Mouse (Mus musculus) CD4-positive helper T cell, adult 2 months (primary cell): ENCODE results near the gene Il2rb.

Experiments used
- DNase-seq: peaks from one replicate; pipeline ENCODE4 v3.0.0-alpha.2; 2012; ENCODE audit warnings: low read depth, missing footprints, low spot score

Il2rb gene

GRCm38 (mm10) chr15:78520112-78520715 lies 25.1 kb upstream of the Il2rb start:
- no peak for DNase-seq

DNA sequence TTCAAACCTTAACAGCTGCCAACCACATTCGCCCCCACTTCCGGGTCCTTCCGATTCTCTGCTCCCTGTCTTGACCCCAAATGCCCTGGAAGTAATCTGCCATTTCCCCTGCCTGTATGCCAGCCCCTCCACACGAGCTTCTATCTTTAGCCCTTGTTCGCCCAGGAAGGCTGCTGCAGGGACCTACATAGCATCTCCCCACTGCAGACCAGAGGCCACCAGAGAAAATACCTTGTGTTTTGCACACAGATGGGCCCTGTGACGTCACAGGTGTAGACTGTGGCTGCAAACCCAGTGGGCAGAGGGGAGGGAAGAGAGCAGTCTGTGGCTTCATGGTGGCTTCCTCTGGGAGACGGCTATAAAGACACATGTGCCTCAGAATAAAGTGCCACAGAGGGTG lies 23.1 kb upstream of the Il2rb start:
- peak; percentile 59 for DNase-seq

- DNase-seq: peak; percentile 49
Measured at GRCm38 (mm10) chr15:78515759-78516158, 20.7 kb upstream of the Il2rb start.

- peak; percentile 76 for DNase-seq
Measured at GRCm38 (mm10) chr15:78514393-78515146, 19.5 kb upstream of the Il2rb start.

- no peak for DNase-seq
Measured at GRCm38 (mm10) chr15:78513019-78513418, 17.9 kb upstream of the Il2rb start.

- DNase-seq: peak; percentile 40
Measured at GRCm38 (mm10) chr15:78511951-78512350, 16.9 kb upstream of the Il2rb start.

- DNase-seq: peak; percentile 74
Measured at GRCm38 (mm10) chr15:78510736-78511135, 15.7 kb upstream of the Il2rb start.

GRCm38 (mm10) chr15:78510121-78510576 lies 15.1 kb upstream of the Il2rb start:
- peak; percentile 71 for DNase-seq

- no peak for DNase-seq
Measured at GRCm38 (mm10) chr15:78509297-78509899, 14.3 kb upstream of the Il2rb start.

GRCm38 (mm10) chr15:78508443-78508842 lies 13.4 kb upstream of the Il2rb start:
- no peak for DNase-seq

GRCm38 (mm10) chr15:78505541-78505940 lies 10.5 kb upstream of the Il2rb start:
- no peak for DNase-seq

DNA sequence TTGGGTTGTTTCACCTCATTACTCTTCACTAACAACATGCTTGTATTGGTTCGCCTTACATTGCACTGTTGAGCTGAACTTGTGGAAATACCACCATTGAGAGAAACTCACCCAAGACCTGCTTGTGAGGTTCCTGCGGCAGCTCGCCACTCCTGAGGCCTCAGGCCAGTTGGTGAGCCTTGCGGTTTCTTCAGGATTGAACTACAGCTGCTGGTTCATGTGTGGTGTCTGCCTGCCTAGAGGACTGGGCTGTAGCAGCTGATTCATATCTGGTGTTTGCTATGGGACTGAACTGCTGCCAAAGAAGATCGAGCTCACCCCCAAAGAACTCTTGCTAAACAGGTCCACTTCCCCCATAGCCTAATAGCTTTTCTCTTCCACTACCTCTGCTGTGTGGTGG lies 9.7 kb upstream of the Il2rb start:
- DNase-seq: no peak

- no peak for DNase-seq
Measured at GRCm38 (mm10) chr15:78504013-78504412, 8.9 kb upstream of the Il2rb start.

DNA sequence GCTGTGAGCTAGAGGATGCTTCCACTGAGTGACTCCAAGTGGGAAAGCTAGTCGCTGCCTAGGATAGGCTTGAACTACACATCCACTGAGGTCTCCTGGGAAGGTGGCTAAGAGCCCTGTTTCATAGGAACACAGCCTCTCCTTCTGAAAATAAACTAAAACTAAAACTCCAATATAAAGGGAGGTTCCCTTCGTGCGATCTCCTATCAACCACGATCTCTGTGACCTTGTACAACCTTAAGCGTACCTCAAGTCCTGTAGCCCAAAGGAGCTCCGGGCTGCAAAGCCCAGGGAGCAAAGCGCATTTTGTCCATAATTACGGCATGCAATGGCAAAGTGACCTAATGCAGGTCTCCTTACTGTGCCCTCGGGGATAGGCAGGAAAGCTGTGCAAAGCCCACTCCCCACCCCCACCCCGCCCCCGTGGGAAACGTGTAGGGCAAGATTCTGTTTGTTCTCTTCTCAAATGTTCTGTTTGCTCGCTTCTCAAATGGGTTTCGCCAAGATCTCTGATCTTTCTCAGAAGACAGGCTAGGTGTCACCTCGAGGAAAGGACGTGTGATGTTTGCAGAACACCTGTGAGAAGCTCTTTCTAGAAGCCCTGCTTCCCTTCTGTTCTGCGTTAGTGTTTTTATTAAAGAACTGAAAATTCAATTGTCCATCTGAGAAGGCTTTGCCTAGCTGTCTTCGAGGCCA lies 7.5 kb upstream of the Il2rb start:
- DNase-seq: peak; percentile 47

DNA sequence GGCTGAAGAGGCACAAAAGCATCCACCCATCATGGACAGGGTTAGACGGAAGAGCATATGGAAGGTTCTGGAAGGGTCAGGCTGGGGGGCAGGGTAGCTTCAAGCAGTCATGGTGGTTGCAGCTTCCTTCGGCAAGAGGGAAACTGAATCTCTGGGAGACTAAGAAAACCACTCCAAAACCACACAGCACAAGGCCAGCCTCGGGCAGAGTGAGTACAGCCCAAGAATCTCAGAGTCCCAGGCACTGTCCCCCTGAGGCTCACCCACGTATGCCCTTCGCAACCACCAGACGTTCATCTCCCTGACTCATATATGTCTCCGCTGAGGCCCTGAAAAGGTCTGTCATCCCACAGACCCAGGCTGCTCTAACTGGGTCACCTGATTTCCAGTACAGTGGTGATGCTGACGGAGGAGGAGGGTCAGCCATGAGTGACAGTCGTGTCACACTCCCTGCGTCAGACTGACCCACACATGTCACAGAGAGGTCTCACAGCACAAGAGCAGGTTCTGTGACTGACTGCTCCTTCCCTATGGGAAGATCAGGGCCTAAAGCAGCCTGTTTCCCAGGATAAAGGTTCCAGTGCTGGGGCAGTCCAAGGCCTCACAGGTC lies 1.6 kb downstream of the Il2rb start:
- DNase-seq: peak; percentile 88

DNA sequence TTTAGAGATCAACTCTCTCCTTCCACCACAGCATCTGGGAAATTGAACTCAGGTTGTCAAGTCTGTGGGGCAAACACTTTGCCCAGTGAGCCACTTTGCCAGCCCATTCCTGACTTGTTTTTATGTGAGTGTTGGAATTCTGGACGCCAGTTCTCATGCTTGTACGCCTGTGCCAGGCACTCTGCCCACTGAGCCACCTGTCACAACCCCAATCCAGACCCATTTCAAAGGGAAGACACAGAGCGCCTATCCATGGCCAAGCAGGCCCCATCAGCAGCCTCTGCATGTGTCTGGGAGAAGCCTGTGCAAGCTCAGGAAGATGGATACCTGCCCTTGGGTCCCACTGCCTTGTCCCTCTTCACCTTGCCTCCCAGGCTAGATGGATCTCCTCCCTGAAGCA lies 3.8 kb downstream of the Il2rb start:
- DNase-seq: no peak

GRCm38 (mm10) chr15:78489906-78490305 lies 5.2 kb downstream of the Il2rb start:
- no peak for DNase-seq

- DNase-seq: no peak
Measured at GRCm38 (mm10) chr15:78489248-78489647, 5.8 kb downstream of the Il2rb start.

DNA sequence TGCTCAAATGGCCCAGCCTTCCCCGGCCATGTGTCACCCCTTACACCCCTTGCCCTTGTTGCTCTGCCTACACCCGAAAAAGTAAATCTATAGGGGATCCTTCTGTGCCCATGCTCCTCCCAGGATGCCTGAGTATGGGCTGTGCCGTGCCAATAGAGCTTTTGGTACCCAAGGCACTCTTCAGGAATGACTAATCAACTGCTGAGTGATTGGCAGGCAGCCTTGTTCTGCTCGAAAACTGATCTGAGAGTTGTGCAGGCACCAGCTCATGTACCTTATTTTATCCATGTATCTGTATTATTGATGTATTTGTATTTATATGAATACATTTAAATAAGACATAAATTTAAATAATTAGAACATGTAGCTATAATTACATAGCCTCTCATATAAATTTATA lies 8.0 kb downstream of the Il2rb start:
- DNase-seq: no peak

DNA sequence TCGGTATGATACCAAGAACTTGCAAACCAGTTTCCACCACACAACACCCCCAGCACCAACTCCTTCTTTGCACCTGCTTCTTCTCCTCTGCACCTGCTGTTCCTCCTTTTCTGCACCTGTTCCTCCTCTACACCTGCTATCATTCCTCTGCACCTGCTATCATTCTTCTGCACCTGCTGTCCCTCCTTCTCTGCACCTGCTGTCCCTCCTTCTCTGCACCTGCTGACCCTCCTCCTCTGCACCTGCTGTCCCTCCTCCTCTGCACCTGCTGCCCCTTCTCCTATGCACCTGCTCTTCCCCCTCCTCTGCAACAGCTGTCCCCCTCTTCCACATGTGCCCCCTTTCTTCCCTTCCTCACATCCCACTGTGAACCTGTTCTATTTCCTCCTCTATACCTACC lies 8.5 kb downstream of the Il2rb start:
- DNase-seq: no peak

DNA sequence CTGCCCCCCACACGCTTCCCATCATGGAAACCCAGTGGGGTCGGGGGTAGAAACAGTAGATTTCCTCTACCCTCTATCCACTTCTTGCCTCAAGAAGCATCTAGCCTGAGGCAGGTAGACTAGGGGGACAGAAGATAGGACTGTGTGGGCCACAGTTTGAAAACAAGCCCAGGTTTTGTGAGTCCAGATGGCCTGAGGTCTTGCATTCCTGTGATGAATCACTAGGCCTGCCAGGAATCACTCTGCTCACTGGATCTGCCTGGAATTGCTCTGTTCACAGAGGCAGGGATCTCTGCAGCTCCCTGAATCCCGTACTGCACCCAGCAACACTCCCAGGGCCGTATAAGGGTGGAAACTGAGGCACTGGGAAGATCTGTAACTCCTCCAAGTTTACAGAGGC lies 11.8 kb downstream of the Il2rb start:
- DNase-seq: no peak

- DNase-seq: no peak
Measured at GRCm38 (mm10) chr15:78482518-78482917, 12.6 kb downstream of the Il2rb start.
